Mouse (Mus musculus) embryonic facial prominence, embryonic 11.5 days (tissue): ENCODE data around the gene Asprv1. TPM values are rescaled to one million over a fixed set of nuclear protein-coding genes. Genes with fewer than 3 reads are reported as not detected.

Experiments
- ATAC-seq: fragments of 200-750 bp; cut with Nextera tagmentation; replicated peaks from 2 replicates; pipeline ENCODE4 v1.8.0; 2017; ENCODE audit warnings: low read depth; ENCODE audit not compliant: insufficient number of reproducible peaks, low FRiP score, low TSS enrichment
- DNase-seq: peaks from one replicate; pipeline ENCODE4 v3.0.0-alpha.2; 2015; ENCODE audit warnings: low spot score
- H3K27ac ChIP-seq: fragments of 300-500 bp; sonication (generic); replicated peaks from 2 replicates; pipeline ENCODE4 v1.5.1; 2014; ENCODE audit warnings: mild to moderate bottlenecking, low read depth, low read length, control low read depth
- H3K27me3 ChIP-seq: fragments of 300-500 bp; sonication (generic); 2 replicates; pipeline ENCODE4 v1.6.1; 2014; ENCODE audit warnings: mild to moderate bottlenecking, low read length, moderate library complexity, mixed read lengths; ENCODE audit not compliant: control insufficient read depth, insufficient read depth
- H3K36me3 ChIP-seq: fragments of 300-500 bp; sonication (generic); replicated peaks from 2 replicates; pipeline ENCODE4 v1.6.1; 2014; ENCODE audit warnings: low read depth, mild to moderate bottlenecking, low read length, moderate library complexity, mixed read lengths; ENCODE audit not compliant: control insufficient read depth, insufficient read depth
- H3K4me1 ChIP-seq: fragments of 300-500 bp; sonication (generic); 2 replicates; pipeline ENCODE4 v1.6.1; 2014; ENCODE audit warnings: low read length, mixed read lengths; ENCODE audit not compliant: control insufficient read depth, insufficient read depth
- H3K4me2 ChIP-seq: fragments of 300-500 bp; sonication (generic); 2 replicates; pipeline ENCODE4 v1.6.1; 2014; ENCODE audit warnings: low read depth, mild to moderate bottlenecking, control low read depth, low read length, moderate library complexity
- H3K4me3 ChIP-seq: fragments of 300-500 bp; sonication (generic); 2 replicates; pipeline ENCODE4 v1.5.1; 2014; ENCODE audit warnings: low read depth, low read length, control low read depth
- H3K9ac ChIP-seq: fragments of 300-500 bp; sonication (generic); replicated peaks from 2 replicates; pipeline ENCODE4 v1.6.1; 2014; ENCODE audit warnings: mild to moderate bottlenecking, control low read depth, low read length
- H3K9me3 ChIP-seq: fragments of 300-500 bp; sonication (generic); replicated peaks from 2 replicates; pipeline ENCODE4 v1.6.1; 2016; ENCODE audit warnings: mild to moderate bottlenecking, low read length, inconsistent platforms, mixed read lengths; ENCODE audit not compliant: control insufficient read depth
- WGBS: fragments of 180-500 bp; shearing (Covaris S2); extraction: QIAGEN DNeasy Blood & Tissue Kit; methylation state at CpG from one replicate; pipeline ENCODE4 v1.1.7; 2014; 5-methylcytosine and 5-hydroxymethylcytosine counted together
- polyA plus RNA-seq: library from polyadenylated mRNA; unstranded; fragments of >200 nt; fragmentation: Nextera tagmentation; extraction: Ambion mirVana; gene quantifications from 2 replicates; pipeline ENCODE4 v1.2.1, GENCODE M21; 2014

Asprv1 gene
- polyA plus RNA-seq, 1 experiment from 2014 or later = 0.79 TPM

DNA sequence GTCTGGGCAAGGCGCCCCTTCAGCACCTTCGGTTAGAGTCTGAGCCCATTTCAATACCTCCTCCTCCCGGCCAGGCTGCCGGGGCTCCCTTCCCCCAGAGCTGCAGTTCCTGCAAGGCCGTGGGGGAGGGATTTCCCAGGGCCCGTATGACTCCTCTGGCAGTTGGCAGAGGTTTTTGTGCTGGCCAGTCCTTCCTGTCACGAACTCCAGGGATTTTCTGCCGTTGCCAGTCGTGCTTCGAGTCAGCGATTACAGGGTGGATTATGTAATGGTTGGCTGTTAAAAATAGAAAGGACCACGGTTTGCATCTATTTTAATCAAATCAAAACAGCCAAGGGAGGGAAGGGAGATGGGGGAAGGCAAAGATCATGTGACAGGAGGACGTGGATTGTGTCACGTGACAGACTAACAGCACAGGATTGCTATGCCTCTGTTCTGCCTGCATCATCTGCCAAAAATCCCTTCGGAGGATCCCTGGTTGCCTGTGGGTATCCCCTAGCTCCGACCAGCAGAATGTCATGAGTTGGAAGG lies 42.8 kb upstream of the Asprv1 start:
- peak; percentile 76 for DNase-seq
- 14% methylated on average over 16 of the region's 16 CpGs for WGBS
- H3K4me1 ChIP-seq = peaks cover 3% of the 10 kb centered on the region; the same call in 1 of the 2 replicates

DNA sequence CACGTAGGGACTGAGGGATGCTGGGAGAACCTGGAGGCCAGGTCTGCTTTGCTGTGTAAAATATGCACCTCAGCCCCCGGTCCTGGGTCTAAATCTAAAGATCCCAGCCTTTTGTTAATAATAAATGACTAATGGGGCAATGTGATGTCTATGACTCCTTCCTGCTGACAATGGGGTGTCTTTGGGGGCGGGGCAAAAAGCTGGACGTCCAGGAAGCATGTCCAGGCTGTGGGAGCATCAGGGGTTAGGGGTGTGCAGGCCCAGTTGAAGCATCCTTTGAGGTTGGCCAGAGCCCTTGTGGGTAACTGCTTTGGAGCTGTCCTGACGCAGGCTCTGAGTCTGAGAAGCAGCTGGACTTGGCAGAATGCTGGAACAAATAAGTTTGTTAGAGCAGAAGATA lies 41.9 kb upstream of the Asprv1 start:
- Histone ChIP-seq H3K9ac (no peak overlapping the region), H3K4me3 (no peak overlapping the region), H3K4me2 (no peak overlapping the region), H3K27me3 (no peaks in the 10 kb centered on the region), H3K27ac (no peak overlapping the region), H3K9me3 (no peaks in the 10 kb centered on the region), H3K36me3 (no peaks in the 10 kb centered on the region), H3K4me1 (peaks cover 3% of the 10 kb centered on the region; the same call in 1 of the 2 replicates)
- WGBS = 69% methylated on average over 5 of the region's 5 CpGs
- no peak for ATAC-seq
- DNase-seq = no peak

More for the DNA sequence above, 42.8 kb upstream of the Asprv1 start:
- peak; percentile 65 for ATAC-seq
- Histone ChIP-seq H3K4me2 (peak overlapping the region; percentile 54), H3K27me3 (no peaks in the 10 kb centered on the region), H3K27ac (peak overlapping the region; percentile 29; the same call in 1 of the 2 replicates), H3K9ac (peak overlapping the region; percentile 51), H3K4me3 (peak overlapping the region; percentile 25), H3K9me3 (no peaks in the 10 kb centered on the region), H3K36me3 (no peaks in the 10 kb centered on the region)

DNA sequence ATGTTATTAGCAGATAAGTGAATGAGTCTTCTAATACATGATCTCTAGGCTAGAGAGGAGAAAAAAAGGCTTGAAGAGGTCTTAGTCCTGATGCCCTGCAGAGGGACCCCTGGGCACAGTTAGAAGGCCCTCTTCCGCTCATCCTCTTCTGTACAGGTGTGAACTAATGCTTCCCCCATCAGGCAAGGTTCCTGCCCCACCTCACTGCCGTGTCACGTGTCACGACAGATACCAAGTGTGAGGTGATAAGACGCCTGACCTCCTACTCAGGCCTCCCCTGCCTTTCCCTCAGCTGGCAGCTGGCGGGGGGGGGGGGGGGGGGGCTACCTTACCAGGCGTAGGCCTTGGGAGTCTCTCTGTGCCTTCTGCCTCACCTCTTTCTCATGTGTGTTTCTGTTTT lies 39.5 kb upstream of the Asprv1 start:
- H3K9me3 ChIP-seq = no peaks in the 10 kb centered on the region
- no peak overlapping the region for H3K9ac ChIP-seq
- peaks cover 3% of the 10 kb centered on the region; the same call in 1 of the 2 replicates for H3K4me1 ChIP-seq
- H3K4me2 ChIP-seq = no peak overlapping the region
- H3K27me3 ChIP-seq = no peaks in the 10 kb centered on the region
- ATAC-seq = no peak
- no peak overlapping the region for H3K4me3 ChIP-seq
- DNase-seq = no peak
- H3K36me3 ChIP-seq = no peaks in the 10 kb centered on the region
- 81% methylated on average over 6 of the region's 7 CpGs for WGBS
- H3K27ac ChIP-seq = no peak overlapping the region

DNA sequence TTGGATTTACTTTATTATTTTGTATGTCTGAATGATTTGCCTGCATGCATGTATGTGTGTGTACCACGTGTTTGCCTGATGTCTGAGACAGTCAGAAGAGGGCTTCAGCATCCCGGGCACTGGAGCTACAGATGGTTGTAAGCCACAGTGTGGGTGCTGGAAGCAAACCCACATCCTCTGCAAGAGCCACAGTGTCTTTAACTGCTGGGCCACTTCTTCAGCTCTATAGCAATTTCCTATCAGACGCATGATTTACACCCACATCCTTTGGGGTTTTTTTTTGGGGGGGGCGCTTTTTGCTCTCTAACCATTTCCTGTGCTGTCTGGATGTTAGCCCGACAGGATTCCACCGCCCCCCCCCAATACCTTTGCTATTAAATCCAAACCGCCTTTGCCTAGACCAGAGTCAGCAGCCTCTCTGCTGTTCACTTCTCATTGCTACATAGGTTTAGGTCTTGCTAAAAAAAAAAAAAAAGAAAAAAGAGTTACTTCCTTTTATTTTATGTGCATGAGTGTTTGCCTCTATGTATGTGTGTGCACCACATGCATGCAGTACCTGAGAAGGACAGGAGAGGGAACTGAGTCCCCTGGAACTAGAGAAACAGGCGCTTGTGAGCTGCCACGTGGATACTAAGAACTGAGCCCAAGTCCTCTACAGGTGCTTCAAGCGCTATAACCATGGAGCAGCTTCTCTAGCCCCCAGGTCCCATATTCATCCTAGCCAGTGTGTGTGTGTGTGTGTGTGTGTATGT lies 34.6 kb upstream of the Asprv1 start:
- WGBS = 87% methylated on average over 10 of the region's 10 CpGs
- no peak overlapping the region for H3K9ac ChIP-seq
- H3K4me1 ChIP-seq = no peaks in the 10 kb centered on the region
- no peak overlapping the region for H3K4me2 ChIP-seq
- no peaks in the 10 kb centered on the region for H3K9me3 ChIP-seq
- H3K27me3 ChIP-seq = no peaks in the 10 kb centered on the region
- no peak overlapping the region for H3K4me3 ChIP-seq
- no peak for DNase-seq
- no peak for ATAC-seq
- no peak overlapping the region for H3K27ac ChIP-seq
- no peaks in the 10 kb centered on the region for H3K36me3 ChIP-seq

DNA sequence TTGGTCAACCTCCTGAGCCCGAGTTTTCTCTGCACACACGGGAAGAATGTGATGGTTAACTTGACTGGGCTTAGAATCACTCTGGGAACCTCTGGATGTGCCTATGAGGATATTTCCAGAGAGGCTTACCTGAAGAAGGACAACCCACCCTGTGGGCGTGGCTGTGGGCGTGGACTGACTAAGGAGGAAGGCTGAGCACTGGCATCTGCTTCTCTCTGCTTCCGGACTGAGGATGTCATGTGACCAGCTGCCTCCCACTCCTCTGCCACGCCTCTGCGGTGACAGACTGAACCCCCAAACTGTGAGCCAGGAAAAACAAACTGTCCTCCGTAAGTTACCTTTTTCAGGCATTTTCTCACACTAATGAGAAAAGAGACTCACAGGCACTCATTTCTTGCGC lies 33.3 kb upstream of the Asprv1 start:
- DNase-seq = peak; percentile 70
- 18% methylated on average over 9 of the region's 9 CpGs for WGBS
- Histone ChIP-seq H3K9ac (no peak overlapping the region), H3K27me3 (no peaks in the 10 kb centered on the region), H3K36me3 (no peaks in the 10 kb centered on the region), H3K4me3 (peak overlapping the region; percentile 12; the same call in 1 of the 2 replicates), H3K4me2 (peak overlapping the region; percentile 13), H3K4me1 (no peaks in the 10 kb centered on the region), H3K9me3 (no peaks in the 10 kb centered on the region), H3K27ac (no peak overlapping the region)
- no peak for ATAC-seq

DNA sequence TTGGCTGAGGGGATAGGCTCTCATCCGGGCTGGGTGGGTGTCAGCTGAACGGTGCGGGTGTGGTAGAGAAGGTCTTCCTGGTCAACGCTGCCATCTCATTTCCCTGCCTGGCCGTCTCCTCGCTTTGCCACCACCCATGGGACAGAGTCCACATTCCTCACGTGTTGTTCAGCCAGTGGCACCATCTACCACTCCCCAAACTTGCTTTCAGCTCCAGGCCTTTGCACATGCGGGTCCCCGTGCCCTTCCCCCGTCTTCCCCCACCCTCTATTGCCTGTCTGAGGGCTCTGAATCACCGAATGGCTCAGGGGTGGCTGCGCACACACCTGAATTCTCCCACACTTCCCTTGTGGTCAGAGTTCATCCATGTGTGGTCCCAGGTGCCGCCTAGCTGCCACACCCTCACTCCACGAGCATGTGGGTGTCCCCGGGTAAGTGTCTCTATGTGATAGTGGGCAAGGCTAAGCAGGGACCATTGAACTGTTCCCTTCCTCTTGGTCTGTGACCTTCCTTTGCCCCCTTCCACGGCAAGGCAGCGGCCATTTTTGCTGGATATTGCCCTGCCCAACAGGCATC lies 32.0 kb upstream of the Asprv1 start:
- H3K27me3 ChIP-seq = no peaks in the 10 kb centered on the region
- no peaks in the 10 kb centered on the region for H3K9me3 ChIP-seq
- H3K36me3 ChIP-seq = no peaks in the 10 kb centered on the region
- H3K27ac ChIP-seq = no peak overlapping the region
- ATAC-seq (no peak), DNase-seq (no peak)
- H3K9ac ChIP-seq = no peak overlapping the region
- WGBS = 84% methylated on average over 17 of the region's 17 CpGs
- no peak overlapping the region for H3K4me2 ChIP-seq
- H3K4me3 ChIP-seq = no peak overlapping the region
- no peaks in the 10 kb centered on the region for H3K4me1 ChIP-seq

DNA sequence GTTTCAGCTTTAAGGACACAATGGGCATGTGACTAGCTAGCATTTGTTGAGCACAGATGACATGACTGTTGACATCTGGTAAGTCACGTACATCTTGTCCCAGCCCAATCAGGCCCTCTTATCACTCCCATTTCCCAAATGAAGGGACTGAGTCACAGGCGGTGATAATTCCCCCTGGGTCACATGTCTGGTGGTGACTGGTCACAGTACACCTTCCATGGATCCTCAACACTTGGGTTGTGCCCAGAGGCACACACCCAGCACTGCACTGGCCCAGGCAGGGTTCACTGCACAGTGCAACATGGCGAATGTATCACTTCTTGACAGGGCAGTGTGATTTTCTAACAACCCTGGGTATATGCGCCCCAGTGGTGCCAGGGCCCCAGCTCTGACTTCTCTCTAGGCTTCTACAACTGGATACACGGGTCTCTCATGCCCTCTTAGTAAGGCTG lies 29.2 kb upstream of the Asprv1 start:
- H3K36me3 ChIP-seq = no peaks in the 10 kb centered on the region
- no peaks in the 10 kb centered on the region for H3K4me1 ChIP-seq
- H3K27me3 ChIP-seq = no peaks in the 10 kb centered on the region
- 71% methylated on average over 5 of the region's 5 CpGs for WGBS
- H3K27ac ChIP-seq = no peak overlapping the region
- H3K9ac ChIP-seq = no peak overlapping the region
- H3K9me3 ChIP-seq = no peaks in the 10 kb centered on the region
- ATAC-seq (no peak), DNase-seq (no peak)
- no peak overlapping the region for H3K4me3 ChIP-seq
- H3K4me2 ChIP-seq = no peak overlapping the region

DNA sequence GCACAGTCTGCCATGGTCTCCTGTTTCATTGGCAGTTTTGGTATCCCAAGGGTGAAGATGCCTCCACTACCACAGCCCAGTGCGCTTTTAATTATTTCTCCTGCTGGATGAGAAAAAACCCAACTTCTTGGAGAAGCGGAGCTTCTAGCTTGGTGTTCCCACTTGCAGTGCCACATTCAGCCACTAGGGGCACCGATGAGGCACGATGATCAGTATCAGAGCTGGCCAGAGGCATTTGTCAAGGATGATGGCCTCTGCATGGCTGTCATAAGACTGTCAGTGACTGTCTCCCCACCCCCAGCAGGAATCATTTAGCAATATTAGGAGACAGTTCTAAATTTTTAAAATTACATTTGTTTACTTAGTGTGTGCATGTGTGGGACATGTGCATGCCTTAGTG lies 28.8 kb upstream of the Asprv1 start:
- WGBS = 16% methylated on average over 4 of the region's 4 CpGs
- DNase-seq (peak; percentile 85), ATAC-seq (no peak)
- H3K4me1 ChIP-seq = no peaks in the 10 kb centered on the region
- H3K4me3 ChIP-seq = no peak overlapping the region
- no peaks in the 10 kb centered on the region for H3K27me3 ChIP-seq
- no peak overlapping the region for H3K27ac ChIP-seq
- H3K36me3 ChIP-seq = no peaks in the 10 kb centered on the region
- no peaks in the 10 kb centered on the region for H3K9me3 ChIP-seq
- no peak overlapping the region for H3K4me2 ChIP-seq
- H3K9ac ChIP-seq = no peak overlapping the region
